Mouse (Mus musculus) brown adipose tissue, adult 24 weeks (tissue): ENCODE data around the gene Bach2. TPM values are rescaled to one million over a fixed set of nuclear protein-coding genes. Genes with fewer than 3 reads are reported as not detected.

Experiments
- H3K27ac ChIP-seq: fragments of 200-500 bp; replicated peaks from 2 replicates; pipeline ENCODE4 v1.5.1; 2012; ENCODE audit warnings: low read depth, mild to moderate bottlenecking, low read length
- H3K4me1 ChIP-seq: fragments of 200-500 bp; 2 replicates; pipeline ENCODE4 v1.6.1; 2012; ENCODE audit warnings: low read length, mixed read lengths; ENCODE audit not compliant: control insufficient read depth, insufficient read depth, insufficient read length
- H3K4me3 ChIP-seq: fragments of 200-500 bp; 2 replicates; pipeline ENCODE4 v1.5.1; 2012; ENCODE audit warnings: low read depth, mild to moderate bottlenecking, low read length, moderate library complexity; ENCODE audit not compliant: insufficient read depth
- polyA plus RNA-seq: library from polyadenylated mRNA; stranded (reverse); fragments of >200 nt; gene quantifications from 2 replicates; pipeline ENCODE4 v1.2.4, GENCODE M21; 2012; ENCODE audit not compliant: missing spikeins, insufficient read depth, insufficient read length

Gene Bach2
- polyA plus RNA-seq, 1 experiment, result 1.2 TPM

DNA sequence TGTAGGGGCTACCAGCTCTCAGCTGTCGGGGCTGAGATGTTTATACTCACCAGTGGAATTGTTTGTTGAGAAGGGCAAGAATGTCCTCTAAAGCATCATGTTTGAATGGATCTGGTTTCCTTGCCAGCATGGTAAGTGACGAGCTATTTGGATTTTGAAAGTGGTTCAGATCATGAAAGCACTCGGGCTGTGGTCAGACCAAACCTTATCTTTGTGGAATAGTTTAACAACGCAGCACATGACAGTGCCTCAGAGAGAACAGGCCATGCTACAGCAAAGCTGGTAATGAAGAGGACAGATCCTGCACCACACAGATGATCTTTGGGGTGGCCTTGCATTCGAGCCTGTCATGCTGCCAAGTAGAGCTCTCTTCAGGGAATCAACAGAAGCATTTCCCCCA, 68.6 kb downstream of the Bach2 start:
- Histone ChIP-seq H3K4me1 (peaks cover 26% of the 10 kb centered on the region), H3K4me3 (no peak overlapping the region), H3K27ac (no peak overlapping the region)

DNA sequence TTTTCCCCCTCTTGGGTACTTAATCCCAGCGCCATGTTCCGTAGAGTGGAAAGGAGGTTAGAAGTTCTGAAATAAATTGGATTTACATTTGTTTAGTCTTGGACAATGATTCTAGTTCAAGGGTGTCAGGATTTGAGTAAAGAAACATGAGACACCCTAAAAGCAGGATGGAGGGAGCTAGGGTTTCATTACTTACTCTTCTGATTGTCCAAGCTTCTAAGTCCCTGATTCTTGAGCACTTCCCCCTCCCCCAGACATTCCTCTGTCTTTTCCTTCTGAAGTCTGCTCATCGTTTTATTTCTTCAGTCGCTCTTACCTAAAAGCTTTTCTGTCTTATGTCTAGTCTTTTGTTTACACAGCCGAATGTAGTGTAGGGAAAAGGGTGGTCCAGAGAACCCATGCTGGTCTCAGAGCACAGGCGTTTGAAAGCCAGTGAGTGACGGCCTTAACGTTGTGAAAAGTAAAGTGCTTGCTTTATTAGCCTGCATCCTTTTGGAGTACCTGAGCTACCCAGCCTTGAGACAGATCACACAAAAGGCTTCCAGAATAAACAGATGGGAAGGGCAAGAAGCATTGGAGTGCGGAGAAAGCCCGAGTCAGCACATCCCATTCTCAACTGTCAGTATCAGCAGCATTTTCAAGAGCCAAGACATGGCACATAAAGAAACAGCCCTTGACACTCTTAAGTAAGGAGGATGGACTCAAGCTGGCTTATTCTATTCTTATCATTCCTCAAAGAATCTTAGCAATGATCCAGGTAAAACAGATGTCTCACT, 73.8 kb downstream of the Bach2 start:
- no peak overlapping the region for H3K27ac ChIP-seq
- H3K4me3 ChIP-seq, result no peak overlapping the region
- peaks cover 6% of the 10 kb centered on the region; the same call in 1 of the 2 replicates for H3K4me1 ChIP-seq

DNA sequence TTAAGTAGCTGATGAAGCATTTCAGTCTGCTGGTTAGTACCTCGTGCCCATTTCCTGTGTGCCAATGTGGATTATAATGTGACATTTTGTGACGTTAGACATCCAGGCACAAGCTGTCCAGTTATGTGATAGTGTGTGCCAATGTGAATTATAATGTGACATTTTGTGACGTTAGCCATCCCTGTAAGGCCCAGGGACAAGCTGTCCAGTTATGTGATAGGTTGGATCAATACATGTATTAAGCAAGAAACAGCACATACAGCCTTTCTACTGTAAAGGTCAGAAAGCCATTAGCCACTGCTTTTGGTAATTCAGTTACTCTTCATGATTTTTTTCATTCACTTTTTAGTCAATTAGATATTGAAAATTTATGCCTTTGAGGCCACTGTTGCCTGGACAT, 76.3 kb downstream of the Bach2 start:
- Histone ChIP-seq H3K4me1 (peaks cover 3% of the 10 kb centered on the region; the same call in 1 of the 2 replicates), H3K27ac (no peak overlapping the region)

DNA sequence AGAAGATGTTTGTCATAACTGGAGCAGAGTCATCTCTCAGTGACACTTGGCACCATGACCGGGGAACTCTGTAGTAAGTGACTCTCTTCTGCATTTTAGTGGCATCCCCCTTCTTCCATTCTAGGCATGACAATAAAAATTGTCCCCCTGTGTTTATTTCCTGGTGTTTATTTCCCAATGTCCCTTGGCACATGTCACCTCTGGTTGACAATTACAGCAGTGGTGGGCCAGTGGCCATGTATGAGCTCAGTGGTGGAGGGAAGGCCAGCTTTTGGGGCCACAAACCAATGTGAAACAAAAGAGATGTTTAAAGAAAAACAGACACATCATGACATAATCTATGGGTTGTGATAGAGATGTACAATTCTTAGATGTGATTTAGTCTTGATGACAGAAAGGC, 80.0 kb downstream of the Bach2 start:
- Histone ChIP-seq H3K4me3 (no peak overlapping the region), H3K27ac (no peak overlapping the region), H3K4me1 (peaks cover 3% of the 10 kb centered on the region; the same call in 1 of the 2 replicates)

More for the DNA sequence above, 76.3 kb downstream of the Bach2 start:
- H3K4me3 ChIP-seq, result no peak overlapping the region

DNA sequence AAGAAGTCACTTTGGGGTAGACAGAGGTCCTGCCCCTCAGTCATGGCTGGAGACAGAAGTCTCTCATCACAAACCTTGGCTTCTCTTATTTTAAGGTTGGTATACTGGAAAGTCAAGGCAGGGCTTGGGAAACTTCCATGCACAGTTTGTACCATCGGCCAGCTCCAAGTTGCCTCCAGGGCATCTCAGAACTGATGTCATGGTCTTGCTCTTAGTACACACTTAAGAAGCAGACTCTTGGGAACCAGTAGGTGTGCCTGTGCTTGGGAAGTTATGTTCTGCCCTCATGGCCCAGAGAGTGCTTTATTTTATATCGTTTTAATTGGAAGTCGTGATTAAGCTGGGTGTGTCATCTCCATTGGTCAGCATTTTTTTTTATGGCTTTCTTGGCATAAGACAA, 80.7 kb downstream of the Bach2 start:
- H3K27ac ChIP-seq, result no peak overlapping the region
- no peak overlapping the region for H3K4me3 ChIP-seq
- peaks cover 3% of the 10 kb centered on the region; the same call in 1 of the 2 replicates for H3K4me1 ChIP-seq

DNA sequence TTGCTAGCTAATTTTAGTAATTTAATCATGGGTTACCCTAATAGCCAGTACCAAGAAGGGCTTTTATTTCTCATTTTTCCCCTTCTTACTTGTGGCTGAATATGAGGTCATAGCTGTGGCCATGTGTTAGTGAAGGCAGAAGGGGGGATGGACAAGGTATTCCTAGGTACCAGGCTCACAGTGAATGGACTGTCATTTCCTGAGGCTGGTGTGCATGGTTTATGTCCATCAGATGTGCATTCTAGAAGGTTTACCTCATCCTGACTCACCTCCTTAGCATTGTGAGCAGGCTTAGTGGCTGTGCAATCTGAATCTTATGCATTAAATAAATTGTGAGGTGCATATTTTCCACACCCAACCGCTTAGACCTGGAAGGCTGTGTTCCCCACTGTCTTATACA, 81.4 kb downstream of the Bach2 start:
- Histone ChIP-seq H3K27ac (no peak overlapping the region), H3K4me3 (no peak overlapping the region), H3K4me1 (no peaks in the 10 kb centered on the region)

DNA sequence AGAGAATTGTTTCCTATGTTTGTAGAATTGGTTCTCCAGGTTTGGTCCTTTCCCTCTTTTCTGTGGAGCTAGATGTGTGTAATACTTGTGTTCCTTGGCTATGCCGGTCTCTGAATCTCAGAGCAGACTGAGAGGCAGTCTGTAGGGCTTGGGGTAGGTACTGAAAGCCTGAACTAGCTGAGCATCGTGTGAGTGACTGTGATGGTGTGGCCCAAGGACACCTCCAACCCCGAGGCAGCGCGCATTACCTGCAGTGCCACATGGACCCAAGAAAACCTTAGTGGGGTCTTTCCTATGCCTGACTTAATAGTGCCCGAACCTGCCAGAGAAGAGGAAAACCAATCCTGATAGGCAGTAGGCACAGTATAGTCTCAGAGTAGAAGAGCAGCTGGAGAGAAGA, 85.5 kb downstream of the Bach2 start:
- H3K4me1 ChIP-seq, result no peaks in the 10 kb centered on the region; the same call in 1 of the 2 replicates
- H3K4me3 ChIP-seq, result no peak overlapping the region
- H3K27ac ChIP-seq, result no peak overlapping the region

DNA sequence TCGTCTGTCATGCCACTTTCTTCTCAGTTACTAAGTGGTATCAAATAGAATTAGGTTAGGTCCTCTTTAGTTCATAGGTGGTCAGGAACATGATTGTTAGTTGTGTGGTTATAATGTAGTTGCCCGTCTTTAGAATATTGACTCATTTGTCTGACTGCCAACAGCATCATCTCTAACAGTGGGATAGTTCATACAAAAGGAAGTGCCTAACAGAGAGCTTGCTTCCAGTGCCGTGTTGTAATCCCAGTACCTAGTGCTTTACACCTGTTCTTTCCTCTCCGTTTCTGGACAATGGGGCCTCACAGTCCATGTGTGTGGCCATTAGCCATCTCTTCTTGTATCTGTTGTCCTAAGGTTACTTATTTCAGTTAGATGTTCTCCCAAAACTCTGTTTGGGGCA, 86.4 kb downstream of the Bach2 start:
- H3K4me3 ChIP-seq, result no peak overlapping the region
- H3K4me1 ChIP-seq, result no peaks in the 10 kb centered on the region; the same call in 1 of the 2 replicates
- H3K27ac ChIP-seq, result no peak overlapping the region

DNA sequence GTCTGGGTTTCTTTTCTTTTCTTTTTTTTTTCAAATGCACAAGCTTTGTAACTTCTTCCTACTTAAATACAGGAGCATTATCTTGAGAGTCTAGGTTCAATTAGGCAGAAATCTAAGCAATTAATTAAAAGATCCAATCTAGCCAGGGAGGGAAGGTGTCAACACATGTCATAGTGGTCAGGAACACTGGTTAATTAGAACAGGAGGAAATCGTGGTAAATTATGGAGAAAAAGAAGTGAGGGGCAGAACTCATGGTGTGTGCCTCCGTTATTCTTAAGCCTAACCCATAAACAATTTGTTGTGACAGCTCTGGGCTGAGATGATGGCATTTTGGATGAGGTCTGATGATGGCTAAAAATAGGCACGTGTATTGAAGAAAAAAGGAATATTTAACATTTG, 87.0 kb downstream of the Bach2 start:
- Histone ChIP-seq H3K4me1 (no peaks in the 10 kb centered on the region; the same call in 1 of the 2 replicates), H3K4me3 (no peak overlapping the region), H3K27ac (no peak overlapping the region)

DNA sequence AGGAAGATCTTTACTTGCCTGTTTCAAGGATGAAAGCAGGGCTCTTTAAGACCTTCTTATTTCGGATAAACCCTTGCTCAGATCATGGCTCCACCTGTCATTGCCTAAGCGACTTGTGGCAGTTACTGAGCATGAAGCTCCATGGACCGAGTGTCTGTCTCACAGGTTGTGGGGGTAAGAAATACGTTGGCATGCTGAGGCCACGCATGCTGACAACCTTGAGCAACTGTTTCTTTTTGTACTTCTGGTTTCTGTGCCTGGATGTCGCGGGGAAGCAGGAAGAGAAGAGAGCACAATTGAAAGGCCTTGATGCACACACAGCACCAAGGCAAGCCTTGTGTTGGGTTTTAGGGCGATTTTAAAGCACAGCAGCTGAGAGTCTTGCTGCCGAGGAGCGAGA, 87.7 kb downstream of the Bach2 start:
- Histone ChIP-seq H3K4me1 (no peaks in the 10 kb centered on the region; the same call in 1 of the 2 replicates), H3K4me3 (no peak overlapping the region), H3K27ac (no peak overlapping the region)

DNA sequence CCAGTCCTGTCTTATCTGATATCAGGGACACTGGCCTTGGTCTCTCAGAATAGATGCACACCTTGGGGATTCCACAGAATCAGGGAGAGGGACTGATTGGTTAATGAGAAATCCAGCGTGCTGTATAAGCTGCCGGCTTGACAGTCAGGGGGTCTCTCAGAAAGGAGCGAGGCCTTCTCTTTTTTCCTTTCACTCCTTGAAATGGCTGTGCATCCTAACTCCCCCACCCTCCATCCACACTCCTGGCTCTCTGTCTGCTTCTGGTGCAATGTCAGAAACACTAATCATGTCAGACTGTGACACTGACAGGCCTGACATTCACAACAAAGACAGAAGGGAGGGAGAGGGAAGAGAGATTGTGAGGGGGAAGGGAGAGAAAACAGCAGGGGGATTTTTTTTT, 88.3 kb downstream of the Bach2 start:
- Histone ChIP-seq H3K4me1 (no peaks in the 10 kb centered on the region; the same call in 1 of the 2 replicates), H3K27ac (no peak overlapping the region), H3K4me3 (no peak overlapping the region)

DNA sequence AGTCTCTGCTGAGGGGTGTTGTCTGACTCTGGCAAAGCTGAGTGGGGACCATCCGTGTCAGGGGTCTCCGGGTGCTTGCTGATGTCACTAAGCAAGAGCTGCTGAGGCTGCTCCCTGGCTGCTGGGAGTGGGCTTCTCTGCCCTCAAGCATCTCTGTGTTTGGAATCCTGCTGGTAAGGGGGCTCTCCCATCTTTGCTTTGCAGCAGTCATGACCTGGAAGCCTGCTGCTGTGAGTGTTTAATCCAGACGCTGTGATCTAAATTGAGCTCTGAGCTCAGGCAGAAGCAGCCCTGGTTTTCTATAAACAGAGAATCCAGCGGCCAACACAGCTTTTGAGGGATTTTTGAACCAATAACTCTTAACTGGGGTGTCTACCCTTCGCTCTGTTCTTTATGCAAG, 89.0 kb downstream of the Bach2 start:
- Histone ChIP-seq H3K4me1 (no peaks in the 10 kb centered on the region; the same call in 1 of the 2 replicates), H3K27ac (no peak overlapping the region), H3K4me3 (no peak overlapping the region)

DNA sequence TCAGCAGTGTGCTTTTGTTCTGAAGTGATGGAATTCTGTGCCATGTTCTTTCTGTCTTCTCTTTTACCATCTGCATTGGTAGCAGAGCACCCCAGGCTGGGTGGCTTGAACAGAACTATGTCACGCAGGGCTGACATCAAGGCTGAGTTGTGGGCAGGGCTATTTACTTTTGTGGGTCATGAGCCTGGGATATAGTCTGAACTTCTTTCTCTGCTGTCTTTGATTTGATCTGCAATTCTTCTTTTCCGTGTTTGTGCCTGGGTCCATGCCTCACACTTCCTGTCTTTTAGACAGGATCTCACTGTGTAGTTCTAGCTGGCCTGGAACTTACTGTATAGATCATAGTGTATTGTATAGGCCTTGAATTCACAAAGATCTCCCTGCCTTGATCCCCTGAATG, 90.0 kb downstream of the Bach2 start:
- no peak overlapping the region for H3K4me3 ChIP-seq
- no peak overlapping the region for H3K27ac ChIP-seq
- H3K4me1 ChIP-seq, result no peaks in the 10 kb centered on the region; the same call in 1 of the 2 replicates

DNA sequence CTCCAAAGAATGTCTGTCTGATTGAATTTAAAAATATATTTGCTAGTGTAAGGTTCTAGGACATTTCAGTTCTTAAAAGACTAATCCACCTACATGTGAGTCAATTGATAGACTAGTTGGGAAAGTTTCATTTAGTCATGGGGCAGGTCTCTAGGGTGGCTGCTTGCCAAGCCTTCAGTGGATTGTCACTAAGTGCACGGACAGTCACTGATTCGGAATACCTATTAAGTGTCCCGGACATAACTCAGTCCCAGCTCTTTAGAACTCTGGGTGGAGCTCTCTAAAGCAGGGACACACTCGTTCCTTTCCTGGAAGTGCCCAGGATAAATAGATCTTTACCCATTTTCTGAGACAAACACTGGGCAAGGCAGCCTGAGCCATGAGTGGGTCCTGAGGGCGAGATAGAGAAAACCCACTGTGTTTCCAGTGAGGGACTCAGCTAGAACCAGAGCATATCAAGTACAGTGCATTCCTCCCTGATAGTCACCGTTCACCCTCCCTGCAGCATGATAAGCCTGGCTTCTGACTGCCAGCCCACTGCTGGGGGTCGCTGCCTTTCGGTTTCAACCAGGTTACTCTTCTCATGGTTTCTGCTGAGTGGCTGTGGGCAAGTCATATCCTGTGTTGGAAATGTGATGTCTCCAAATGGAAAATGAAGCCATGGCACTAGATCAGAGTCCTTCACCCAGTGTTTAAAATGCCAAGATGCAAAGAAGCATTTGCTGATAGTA, 92.1 kb downstream of the Bach2 start:
- H3K4me3 ChIP-seq, result no peak overlapping the region
- no peak overlapping the region for H3K27ac ChIP-seq
- H3K4me1 ChIP-seq, result peaks cover 2% of the 10 kb centered on the region; the same call in 1 of the 2 replicates

DNA sequence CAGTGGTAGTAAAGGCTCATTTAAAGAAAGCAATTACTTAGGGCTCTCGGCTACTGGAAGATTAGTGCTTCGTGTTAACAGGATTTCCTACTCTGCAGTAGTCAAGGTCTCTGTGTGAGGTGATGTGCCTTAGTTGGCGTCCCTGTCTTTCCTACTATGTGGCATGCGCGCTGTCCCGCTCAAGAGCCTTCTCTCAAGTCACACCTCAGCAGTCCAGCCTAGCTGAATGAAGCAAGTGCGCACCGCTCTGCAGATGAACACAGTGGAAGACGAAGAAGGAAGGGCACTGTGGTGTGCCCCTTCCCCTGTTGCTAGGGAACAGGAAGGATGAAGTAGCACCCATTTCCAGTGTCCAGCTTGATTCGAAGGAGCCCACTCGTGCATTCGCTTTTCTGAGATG, 93.4 kb downstream of the Bach2 start:
- Histone ChIP-seq H3K27ac (no peak overlapping the region), H3K4me3 (no peak overlapping the region), H3K4me1 (peaks cover 5% of the 10 kb centered on the region)

DNA sequence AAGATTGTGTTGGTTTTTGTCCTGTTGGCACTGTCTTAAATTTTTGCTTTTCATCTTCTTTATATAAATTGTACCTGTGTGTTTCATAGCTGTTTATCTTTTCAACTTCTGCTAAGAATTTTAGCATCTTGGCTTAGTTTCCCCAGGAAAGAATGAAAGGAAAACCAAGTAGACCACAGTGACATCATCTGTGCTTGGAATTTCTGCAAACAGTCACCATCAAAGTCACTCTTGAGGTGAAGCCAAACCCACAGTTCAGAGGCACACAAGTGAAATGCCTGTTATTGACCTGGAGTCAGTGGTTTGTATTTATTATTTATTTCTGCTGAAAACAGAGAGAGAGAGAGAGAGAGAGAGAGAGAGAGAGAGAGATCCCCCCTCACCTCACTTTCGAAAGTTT, 95.5 kb downstream of the Bach2 start:
- no peak overlapping the region for H3K4me3 ChIP-seq
- peaks cover 10% of the 10 kb centered on the region for H3K4me1 ChIP-seq
- H3K27ac ChIP-seq, result no peak overlapping the region
